Mouse (Mus musculus) lung, adult 2 months (tissue): ENCODE data around the gene Fat4. TPM values are rescaled to one million over a fixed set of nuclear protein-coding genes. Genes with fewer than 3 reads are reported as not detected.

Experiments used
- DNase-seq: peaks from one replicate; pipeline ENCODE4 v3.0.0; 2022
- H3K4me1 ChIP-seq: fragments of 200-500 bp; 2 replicates; pipeline ENCODE4 v1.6.1; 2011; ENCODE audit warnings: low read length; ENCODE audit not compliant: control insufficient read depth, insufficient read depth
- H3K4me3 ChIP-seq: fragments of 200-500 bp; replicated peaks from 2 replicates; pipeline ENCODE3; 2011; ENCODE audit warnings: low read depth, mild to moderate bottlenecking, control low read depth, low read length; ENCODE audit errors: extremely low read depth
- CTCF ChIP-seq: fragments of 200-500 bp; IDR thresholded peaks from 2 replicates; pipeline ENCODE4 v1.5.1; 2011; ENCODE audit warnings: mild to moderate bottlenecking, low read length, control low read depth; ENCODE audit not compliant: insufficient read depth
- POLR2A ChIP-seq: fragments of 200-500 bp; IDR thresholded peaks from 2 replicates; pipeline ENCODE4 v1.6.1; 2011; ENCODE audit warnings: low read depth, mild to moderate bottlenecking, control low read depth, low read length, borderline replicate concordance; ENCODE audit errors: extremely low read depth
- WGBS: fragments of 180-500 bp; shearing (Covaris S2); methylation state at CpG from one replicate; pipeline ENCODE4 v1.1.7; 2018; 5-methylcytosine and 5-hydroxymethylcytosine counted together
- polyA plus RNA-seq: library from polyadenylated mRNA; depleted of rRNA; stranded (reverse); fragments of >200 nt; gene quantifications from 2 replicates; pipeline ENCODE4 v1.2.3, GENCODE M21; 2012

Fat4 gene
- polyA plus RNA-seq, 1 experiment = 5.3 TPM

DNA sequence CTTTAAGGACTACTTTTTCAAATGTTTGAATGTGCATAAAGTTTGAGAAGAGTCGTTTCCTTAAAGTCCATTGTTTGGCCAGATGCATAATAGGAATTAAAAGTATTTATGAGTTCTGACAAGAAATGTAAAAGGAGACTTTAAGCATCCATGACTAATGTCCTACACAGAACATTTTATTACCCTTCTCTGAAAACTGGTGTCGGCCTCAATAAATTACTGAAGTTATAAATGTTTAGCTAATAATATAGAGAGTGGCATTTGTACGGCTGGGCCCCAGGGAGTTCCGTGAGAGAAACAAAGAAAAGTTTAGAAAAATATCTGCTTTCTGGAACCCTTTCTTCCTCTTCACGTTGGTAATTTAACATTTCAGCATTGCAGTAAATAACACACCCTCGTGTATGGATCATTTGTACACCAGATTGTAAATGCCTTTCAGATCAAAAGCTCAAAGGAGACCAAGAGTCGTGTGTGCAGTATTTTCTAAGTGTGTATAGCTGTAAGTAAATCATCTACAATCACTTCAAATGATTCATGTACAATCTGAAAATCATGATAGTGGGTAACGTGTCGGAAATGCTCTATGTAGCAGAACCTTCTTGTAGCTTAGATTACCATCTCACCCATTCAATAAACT, 69.4 kb downstream of the Fat4 start:
- WGBS = 79% methylated on average over 9 of the region's 9 CpGs
- Histone ChIP-seq H3K4me3 (no peak overlapping the region), H3K4me1 (peaks cover 3% of the 10 kb centered on the region)
- DNase-seq = no peak
- no peak for TF ChIP-seq POLR2A
- TF ChIP-seq CTCF = no peak

DNA sequence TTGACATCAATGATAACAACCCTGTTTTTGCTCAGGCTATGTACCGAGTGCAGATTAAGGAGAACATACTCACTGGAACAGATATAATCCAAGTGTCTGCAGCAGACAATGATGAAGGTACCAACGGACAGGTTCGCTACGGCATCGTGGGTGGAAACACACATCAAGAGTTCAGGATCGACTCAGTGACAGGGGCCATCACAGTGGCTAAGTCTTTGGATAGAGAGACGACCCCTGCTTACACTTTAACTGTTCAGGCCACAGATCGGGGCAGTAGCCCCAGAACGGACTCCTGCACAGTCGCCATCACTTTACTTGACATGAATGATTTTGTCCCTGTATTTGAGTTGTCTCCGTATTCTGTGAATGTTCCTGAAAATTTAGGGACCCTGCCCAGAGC, 70.4 kb downstream of the Fat4 start:
- 93% methylated on average over 11 of the region's 11 CpGs for WGBS
- Histone ChIP-seq H3K4me1 (peaks cover 3% of the 10 kb centered on the region; the same call in 1 of the 2 replicates), H3K4me3 (no peak overlapping the region)
- TF ChIP-seq POLR2A (no peak), CTCF (no peak)
- no peak for DNase-seq

GRCm38 (mm10) chr3:38962328-38962727, 75.6 kb downstream of the Fat4 start:
- H3K4me1 ChIP-seq = no peaks in the 10 kb centered on the region
- TF ChIP-seq POLR2A = no peak
- no peak for TF ChIP-seq CTCF
- no peak overlapping the region for H3K4me3 ChIP-seq
- WGBS = 75% methylated on average over 6 of the region's 6 CpGs
- DNase-seq = no peak

GRCm38 (mm10) chr3:38967480-38967879, 80.7 kb downstream of the Fat4 start:
- no peak overlapping the region for H3K4me3 ChIP-seq
- H3K4me1 ChIP-seq = no peaks in the 10 kb centered on the region
- TF ChIP-seq POLR2A (no peak), CTCF (no peak)
- DNase-seq = no peak

DNA sequence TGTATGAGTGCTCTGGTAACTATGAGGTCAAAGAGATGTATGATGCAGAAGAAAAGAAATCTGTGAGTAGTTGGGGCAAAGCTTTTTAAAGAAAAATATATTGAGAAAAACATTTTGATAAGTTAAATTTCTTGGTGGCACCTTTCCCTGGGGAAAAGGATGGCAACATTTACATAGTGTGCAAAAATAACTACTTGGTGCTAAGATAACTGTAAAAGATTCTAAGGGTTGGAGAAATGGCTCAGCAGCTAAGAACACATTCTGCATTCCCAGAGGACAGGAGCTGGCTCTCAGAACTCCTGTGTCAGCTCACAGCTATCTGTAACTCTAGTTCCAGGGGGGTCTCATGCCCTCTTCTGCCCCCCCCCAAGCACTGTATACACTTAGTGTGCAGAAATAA, 99.6 kb downstream of the Fat4 start:
- DNase-seq = no peak
- no peaks in the 10 kb centered on the region for H3K4me1 ChIP-seq
- no peak for TF ChIP-seq CTCF
- no peak for TF ChIP-seq POLR2A
- no peak overlapping the region for H3K4me3 ChIP-seq

DNA sequence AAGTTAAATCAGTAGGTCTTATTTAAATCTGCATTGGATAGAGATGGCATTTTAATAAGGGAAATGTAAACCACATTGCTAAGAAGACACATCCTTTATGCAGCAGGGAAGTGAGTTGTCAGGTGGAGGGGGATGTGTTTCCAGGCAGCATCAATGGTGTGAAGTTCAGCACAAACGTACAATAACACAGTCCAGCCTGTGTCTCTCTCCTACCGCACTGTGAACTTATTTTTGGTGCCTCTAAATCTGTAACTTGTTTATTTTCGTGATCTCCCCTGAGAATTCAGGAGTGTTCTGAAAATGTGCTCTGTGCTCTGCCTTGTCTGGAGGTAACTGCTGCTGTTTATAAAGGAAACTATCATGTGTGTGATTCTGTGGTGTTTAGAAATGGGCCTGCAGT, 102.4 kb downstream of the Fat4 start:
- no peak for DNase-seq
- WGBS = 71% methylated on average over 3 of the region's 3 CpGs
- TF ChIP-seq CTCF = no peak
- no peak for TF ChIP-seq POLR2A
- Histone ChIP-seq H3K4me3 (no peak overlapping the region), H3K4me1 (no peaks in the 10 kb centered on the region)

DNA sequence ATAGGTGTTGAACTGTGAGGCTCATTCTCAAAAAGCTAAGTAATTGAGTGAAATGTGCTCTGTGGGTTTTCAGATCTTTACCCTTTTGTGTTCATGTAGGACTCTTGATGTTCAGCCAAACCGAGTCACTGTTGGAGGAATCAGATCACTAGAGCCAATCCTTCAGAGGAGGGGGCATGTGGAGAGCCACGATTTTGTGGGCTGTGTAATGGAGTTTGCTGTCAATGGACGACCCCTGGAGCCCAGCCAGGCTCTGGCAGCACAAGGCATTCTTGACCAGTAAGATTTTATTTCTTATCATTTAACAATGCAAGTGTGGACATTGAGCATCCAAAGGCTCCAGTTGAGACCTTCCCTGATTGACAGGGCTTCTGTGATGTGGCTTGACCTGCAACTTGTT, 113.3 kb downstream of the Fat4 start:
- Histone ChIP-seq H3K4me3 (no peak overlapping the region), H3K4me1 (no peaks in the 10 kb centered on the region)
- no peak for DNase-seq
- TF ChIP-seq POLR2A (no peak), CTCF (no peak)
- WGBS = 56% methylated on average over 3 of the region's 3 CpGs

- WGBS = 70% methylated on average over 7 of the region's 7 CpGs
- DNase-seq = no peak
- no peaks in the 10 kb centered on the region for H3K4me1 ChIP-seq
- no peak for TF ChIP-seq POLR2A
- TF ChIP-seq CTCF = no peak
- no peak overlapping the region for H3K4me3 ChIP-seq
These were observed 123.8 kb downstream of the Fat4 start for GRCm38 (mm10) chr3:39010544-39010943.

DNA sequence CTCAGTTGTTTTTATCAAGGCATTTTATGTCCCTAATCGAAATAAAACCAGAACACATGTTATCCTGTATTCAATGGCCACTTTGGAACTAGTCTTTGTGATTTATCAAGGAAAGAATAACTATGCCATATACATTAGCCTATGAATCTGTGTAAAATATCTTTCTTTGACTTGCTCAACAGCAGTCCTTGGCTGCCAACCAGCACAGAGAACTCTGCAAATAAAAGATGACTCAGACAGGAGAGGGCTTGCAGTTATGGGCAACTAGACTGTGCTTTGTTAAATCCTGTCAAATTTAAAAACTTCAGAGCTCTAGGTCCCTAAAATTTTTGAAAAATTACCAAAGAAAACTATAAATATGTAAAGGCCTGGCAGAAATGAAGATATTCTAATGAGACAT, 130.9 kb downstream of the Fat4 start:
- no peak for DNase-seq
- TF ChIP-seq POLR2A (no peak), CTCF (no peak)
- H3K4me1 ChIP-seq = no peaks in the 10 kb centered on the region
- WGBS = 54% methylated on average over 1 of the region's 1 CpGs
- H3K4me3 ChIP-seq = no peak overlapping the region

DNA sequence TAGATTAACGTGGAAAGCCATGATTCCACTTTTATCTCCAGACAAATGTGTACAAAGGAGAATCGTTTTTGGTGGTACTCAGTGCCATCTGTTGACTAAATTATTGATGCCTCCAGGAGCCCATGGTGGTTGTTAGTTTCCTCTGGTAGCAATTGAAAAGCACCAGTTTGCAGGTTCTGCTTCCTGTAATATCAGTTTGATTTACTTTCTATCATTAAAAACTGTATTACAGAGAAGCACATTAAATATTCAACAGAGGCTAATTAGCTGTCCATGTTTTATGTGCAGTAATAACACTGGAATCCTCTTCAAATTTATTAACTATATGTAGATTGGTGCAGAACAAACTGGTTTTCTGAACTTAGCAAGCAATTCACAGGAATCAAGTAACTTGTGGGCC, 149.4 kb downstream of the Fat4 start:
- Histone ChIP-seq H3K4me3 (no peak overlapping the region), H3K4me1 (no peaks in the 10 kb centered on the region)
- TF ChIP-seq POLR2A = no peak
- no peak for TF ChIP-seq CTCF
- 40% methylated on average over 2 of the region's 2 CpGs for WGBS
- DNase-seq = no peak

- no peak for DNase-seq
- H3K4me1 ChIP-seq = no peaks in the 10 kb centered on the region; the same call in 1 of the 2 replicates
- H3K4me3 ChIP-seq = no peak overlapping the region
- WGBS = 24% methylated on average over 4 of the region's 4 CpGs
- TF ChIP-seq CTCF (no peak), POLR2A (no peak)
These were observed 159.7 kb downstream of the Fat4 start for GRCm38 (mm10) chr3:39046425-39046824.
